Comparison of ENCODE assay signal across 8 mouse cellular contexts in genomic region chr3:114029971-114030635, GRCm38 (mm10). TPM values are rescaled to one million over a fixed set of nuclear protein-coding genes. Genes with fewer than 3 reads are reported as not detected.
DNase-seq lines count a peak whose midpoint lies in the region; ATAC-seq lines count a peak whose summit lies in the region.

Col11a1 (plus strand) TSS chr3:114030540.

- peak within 1 kb of the TSS; percentile 57 for H3K9ac ChIP-seq in embryonic facial prominence, embryonic 11.5 days (replicated peaks; ENCODE audit: low read length)
- H3K9ac ChIP-seq in heart, embryonic 12.5 days, result peak within 1 kb of the TSS; percentile 65
- peak within 1 kb of the TSS; percentile 59 for H3K9ac ChIP-seq in kidney, embryonic 16.5 days (replicated peaks; ENCODE audit: low read length)
- peak within 1 kb of the TSS; percentile 58 for H3K9ac ChIP-seq in neural tube, embryonic 14.5 days (replicated peaks; ENCODE audit: low read depth, low read length)

- ATAC-seq in embryonic facial prominence, embryonic 11.5 days (replicated peaks; ENCODE audit: insufficient number of reproducible peaks, low FRiP score, low TSS enrichment, low read depth), result peak; percentile 100
- peak; percentile 93 for ATAC-seq in heart, embryonic 12.5 days (ENCODE audit: insufficient number of reproducible peaks, low FRiP score)
- peak; percentile 99 for ATAC-seq in kidney, embryonic 16.5 days (ENCODE audit: low FRiP score, low TSS enrichment)
- ATAC-seq in neural tube, embryonic 14.5 days (ENCODE audit: low read depth), result peak; percentile 98
- ATAC-seq in inflammation-experienced regulatory T-cells, adult 6 months, result no peak

- under 1% methylated on average over 19 of the region's 19 CpGs for WGBS in embryonic facial prominence, embryonic 11.5 days
- 0% methylated on average over 19 of the region's 19 CpGs for WGBS in heart, embryonic 12.5 days
- WGBS in kidney, embryonic 16.5 days, result under 1% methylated on average over 19 of the region's 19 CpGs
- 0% methylated on average over 18 of the region's 19 CpGs for WGBS in neural tube, embryonic 14.5 days

- H3K4me3 ChIP-seq in embryonic facial prominence, embryonic 11.5 days (ENCODE audit: low read depth, low read length), result peak within 1 kb of the TSS; percentile 51
- H3K4me3 ChIP-seq in heart, embryonic 12.5 days, result peak within 1 kb of the TSS; percentile 73
- peak within 1 kb of the TSS; percentile 64 for H3K4me3 ChIP-seq in kidney, embryonic 16.5 days (ENCODE audit: low read length)
- peak within 1 kb of the TSS; percentile 54 for H3K4me3 ChIP-seq in neural tube, embryonic 14.5 days (ENCODE audit: low read depth, low read length)

- no peaks in the 10 kb centered on the region for H3K36me3 ChIP-seq in embryonic facial prominence, embryonic 11.5 days (replicated peaks; ENCODE audit: control insufficient read depth, insufficient read depth, low read depth, low read length)
- no peaks in the 10 kb centered on the region for H3K36me3 ChIP-seq in heart, embryonic 12.5 days
- no peaks in the 10 kb centered on the region for H3K36me3 ChIP-seq in kidney, embryonic 16.5 days (ENCODE audit: insufficient read depth, low read length)
- no peaks in the 10 kb centered on the region for H3K36me3 ChIP-seq in neural tube, embryonic 14.5 days (ENCODE audit: control insufficient read depth, insufficient read depth, low read length)

- peak within 1 kb of the TSS; percentile 42 for H3K27ac ChIP-seq in embryonic facial prominence, embryonic 11.5 days (replicated peaks; ENCODE audit: low read depth, low read length)
- H3K27ac ChIP-seq in heart, embryonic 12.5 days (ENCODE audit: poor library complexity, severe bottlenecking), result no peak within 1 kb of the TSS
- no peak within 1 kb of the TSS for H3K27ac ChIP-seq in kidney, embryonic 16.5 days (ENCODE audit: low read length)
- H3K27ac ChIP-seq in neural tube, embryonic 14.5 days (ENCODE audit: low read depth, low read length), result no peak within 1 kb of the TSS; the same call in 1 of the 2 replicates

- no peaks in the 10 kb centered on the region for H3K27me3 ChIP-seq in embryonic facial prominence, embryonic 11.5 days (ENCODE audit: control insufficient read depth, insufficient read depth, low read length)
- no peaks in the 10 kb centered on the region for H3K27me3 ChIP-seq in heart, embryonic 12.5 days (replicated peaks)
- no peaks in the 10 kb centered on the region for H3K27me3 ChIP-seq in kidney, embryonic 16.5 days (ENCODE audit: insufficient read depth, low read length)
- no peaks in the 10 kb centered on the region for H3K27me3 ChIP-seq in neural tube, embryonic 14.5 days (ENCODE audit: control insufficient read depth, insufficient read depth, low read length)

- peak within 1 kb of the TSS; percentile 70 for H3K4me2 ChIP-seq in embryonic facial prominence, embryonic 11.5 days (ENCODE audit: low read depth, low read length)
- peak within 1 kb of the TSS; percentile 99 for H3K4me2 ChIP-seq in heart, embryonic 12.5 days
- H3K4me2 ChIP-seq in kidney, embryonic 16.5 days (replicated peaks; ENCODE audit: low read depth, low read length), result peak within 1 kb of the TSS; percentile 83
- peak within 1 kb of the TSS; percentile 84 for H3K4me2 ChIP-seq in neural tube, embryonic 14.5 days (ENCODE audit: low read depth, low read length)

- H3K4me1 ChIP-seq in embryonic facial prominence, embryonic 11.5 days (ENCODE audit: control insufficient read depth, insufficient read depth, low read length), result no peaks in the 10 kb centered on the region
- no peaks in the 10 kb centered on the region for H3K4me1 ChIP-seq in heart, embryonic 12.5 days (replicated peaks)
- peaks cover 8% of the 10 kb centered on the region for H3K4me1 ChIP-seq in kidney, embryonic 16.5 days (ENCODE audit: insufficient read depth, low read length)
- no peaks in the 10 kb centered on the region; the same call in 1 of the 2 replicates for H3K4me1 ChIP-seq in neural tube, embryonic 14.5 days (ENCODE audit: control insufficient read depth, insufficient read depth, low read length)

- peak; percentile 12 to 13 for DNase-seq in heart, adult 18-20 months
- no peak for DNase-seq in heart, adult 8-10 months (ENCODE audit: low spot score)
- peak; percentile 97 for DNase-seq in embryonic facial prominence, embryonic 11.5 days (ENCODE audit: low spot score)
- peak; percentile 68 for DNase-seq in liver

- H3K9me3 ChIP-seq in embryonic facial prominence, embryonic 11.5 days (replicated peaks; ENCODE audit: control insufficient read depth, low read length), result no peaks in the 10 kb centered on the region
- H3K9me3 ChIP-seq in heart, embryonic 12.5 days (replicated peaks), result no peaks in the 10 kb centered on the region
- H3K9me3 ChIP-seq in kidney, embryonic 16.5 days (ENCODE audit: low read length), result no peaks in the 10 kb centered on the region
- no peaks in the 10 kb centered on the region for H3K9me3 ChIP-seq in neural tube, embryonic 14.5 days (ENCODE audit: control insufficient read depth, low read length)

RNA-seq across cellular contexts. Expression of gene Col11a1, which starts in this region (rescaled TPM):
- total RNA-seq in heart, adult 18-20 months (2021), result under 1 TPM in 1 of 2 experiments, not detected in 1; 0.13 TPM
- total RNA-seq in heart, adult 8-10 months (2022), result under 1 TPM in 2 of 4 experiments, not detected in 2; 0.22 to 0.32 TPM
- 19.0 and 23.2 TPM in 2 replicates for polyA plus RNA-seq in embryonic facial prominence, embryonic 11.5 days (2014; fragmentation: Nextera tagmentation; extraction: Ambion mirVana)
- 7.7 and 7.9 TPM in 2 replicates for polyA plus RNA-seq in heart, embryonic 12.5 days (2016; fragmentation: Nextera tagmentation; extraction: Ambion mirVana)
- polyA plus RNA-seq in kidney, embryonic 16.5 days (2015; fragmentation: Nextera tagmentation; extraction: Ambion mirVana), result 7.4 and 7.5 TPM in 2 replicates
- polyA plus RNA-seq in neural tube, embryonic 14.5 days (2014; fragmentation: Nextera tagmentation; extraction: Ambion mirVana), result 10.3 and 16.9 TPM in 2 replicates
- under 1 TPM in 2 of 3 experiments, not detected in 1; 0.23 to 0.32 TPM for polyA plus RNA-seq in inflammation-experienced regulatory T-cells, adult 6 months (2017; shearing (Covaris generic))

Comparison
In these comparisons a context has a peak if more than half of its experiments do, and no peak if none do; other contexts are left out.
1. Peak in DNase-seq in heart, adult 18-20 months; RNA of the gene not detected or under 1 TPM.